Mouse (Mus musculus) midbrain, embryonic 15.5 days (tissue): ENCODE data around the gene Gse1. TPM values are rescaled to one million over a fixed set of nuclear protein-coding genes. Genes with fewer than 3 reads are reported as not detected.
"Not testable (repeated sequence)": the region's sequence is repeated elsewhere in the genome, so short reads cannot be mapped to it uniquely, and the experiment has no call there.

Experiments used
- ATAC-seq: fragments of 200-750 bp; cut with Nextera tagmentation; replicated peaks from 2 replicates; pipeline ENCODE4 v1.8.0; 2017; ENCODE audit warnings: moderate TSS enrichment
- H3K27ac ChIP-seq: fragments of 300-500 bp; sonication (generic); 2 replicates; pipeline ENCODE4 v1.5.1; 2015; ENCODE audit warnings: mild to moderate bottlenecking, inconsistent platforms
- H3K27me3 ChIP-seq: fragments of 300-500 bp; sonication (generic); replicated peaks from 2 replicates; pipeline ENCODE4 v1.6.1; 2015; ENCODE audit warnings: inconsistent platforms
- H3K36me3 ChIP-seq: fragments of 300-500 bp; sonication (generic); replicated peaks from 2 replicates; pipeline ENCODE4 v1.6.1; 2015; ENCODE audit warnings: inconsistent platforms
- H3K4me1 ChIP-seq: fragments of 300-500 bp; sonication (generic); 2 replicates; pipeline ENCODE4 v1.6.1; 2015; ENCODE audit warnings: inconsistent platforms
- H3K4me2 ChIP-seq: fragments of 300-500 bp; sonication (generic); 2 replicates; pipeline ENCODE4 v1.6.1; 2015; ENCODE audit warnings: inconsistent platforms, mild to moderate bottlenecking, moderate library complexity
- H3K4me3 ChIP-seq: fragments of 300-500 bp; sonication (generic); 2 replicates; pipeline ENCODE4 v1.5.1; 2015; ENCODE audit warnings: mild to moderate bottlenecking, inconsistent platforms
- H3K9ac ChIP-seq: fragments of 300-500 bp; sonication (generic); 2 replicates; pipeline ENCODE4 v1.6.1; 2015; ENCODE audit warnings: mild to moderate bottlenecking, inconsistent platforms
- H3K9me3 ChIP-seq: fragments of 300-500 bp; sonication (generic); 2 replicates; pipeline ENCODE4 v1.6.1; 2016; ENCODE audit warnings: inconsistent platforms
- WGBS: fragments of 180-500 bp; shearing (Covaris S2); methylation state at CpG from one replicate; pipeline ENCODE4 v1.1.7; 2015; ENCODE audit warnings: mixed read lengths; 5-methylcytosine and 5-hydroxymethylcytosine counted together
- polyA plus RNA-seq: library from polyadenylated mRNA; unstranded; fragments of >200 nt; fragmentation: Nextera tagmentation; extraction: Ambion mirVana; gene quantifications from 2 replicates; pipeline ENCODE4 v1.2.1, GENCODE M21; 2015

Gse1 gene
- polyA plus RNA-seq, 1 experiment from 2014 or later = 21.2 TPM

DNA sequence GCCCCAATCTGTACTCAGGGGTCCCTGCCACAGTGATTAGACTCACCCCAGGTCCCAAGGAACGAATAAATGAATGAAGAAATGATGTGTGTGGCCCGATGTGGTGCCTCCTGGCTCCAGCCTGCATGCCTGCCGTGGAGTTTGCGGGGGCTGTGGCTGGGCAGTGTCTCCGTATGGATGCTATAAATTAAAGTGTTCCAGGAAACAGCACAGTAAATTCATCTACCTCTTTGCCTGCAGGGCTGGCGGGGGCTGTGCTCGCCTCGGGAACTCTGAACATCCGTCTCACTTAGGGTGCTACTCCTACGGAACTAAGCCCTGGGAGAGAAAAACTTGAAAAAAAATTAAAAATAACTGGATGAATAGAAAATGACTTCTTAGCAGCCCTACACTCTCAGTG is 123.8 kb downstream of the Gse1 start:
- Histone ChIP-seq H3K4me2 (no peak overlapping the region), H3K27ac (no peak overlapping the region), H3K4me3 (no peak overlapping the region), H3K36me3 (no peaks in the 10 kb centered on the region), H3K27me3 (no peaks in the 10 kb centered on the region), H3K4me1 (peaks cover 58% of the 10 kb centered on the region), H3K9ac (no peak overlapping the region), H3K9me3 (no peaks in the 10 kb centered on the region)
- no peak for ATAC-seq
- WGBS = 60% methylated on average over 10 of the region's 10 CpGs

DNA sequence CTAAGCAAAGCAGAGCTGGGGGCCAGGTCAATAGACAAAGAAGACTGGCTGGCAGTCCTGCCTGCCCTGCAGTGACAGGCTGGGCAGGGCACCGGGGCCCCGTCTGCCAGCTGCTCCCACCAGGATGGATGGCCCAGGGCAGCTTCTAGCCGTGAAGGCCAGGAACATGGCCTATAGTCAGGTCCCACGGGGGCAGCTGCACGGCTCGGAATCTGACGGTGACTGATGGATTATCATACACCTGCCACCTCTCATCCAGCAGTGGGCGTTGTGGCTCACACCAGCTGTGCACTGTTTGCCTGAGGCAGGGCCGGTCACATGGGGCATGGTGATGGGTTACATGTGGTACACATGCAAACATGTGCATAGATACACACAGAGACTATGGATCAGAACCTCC is 127.8 kb downstream of the Gse1 start:
- WGBS = 28% methylated on average over 9 of the region's 9 CpGs
- H3K9ac ChIP-seq = no peak overlapping the region
- H3K36me3 ChIP-seq = no peaks in the 10 kb centered on the region
- no peaks in the 10 kb centered on the region for H3K9me3 ChIP-seq
- no peaks in the 10 kb centered on the region for H3K27me3 ChIP-seq
- H3K4me2 ChIP-seq = no peak overlapping the region
- H3K4me1 ChIP-seq = peaks cover 31% of the 10 kb centered on the region
- ATAC-seq = no peak
- no peak overlapping the region for H3K4me3 ChIP-seq
- no peak overlapping the region for H3K27ac ChIP-seq

DNA sequence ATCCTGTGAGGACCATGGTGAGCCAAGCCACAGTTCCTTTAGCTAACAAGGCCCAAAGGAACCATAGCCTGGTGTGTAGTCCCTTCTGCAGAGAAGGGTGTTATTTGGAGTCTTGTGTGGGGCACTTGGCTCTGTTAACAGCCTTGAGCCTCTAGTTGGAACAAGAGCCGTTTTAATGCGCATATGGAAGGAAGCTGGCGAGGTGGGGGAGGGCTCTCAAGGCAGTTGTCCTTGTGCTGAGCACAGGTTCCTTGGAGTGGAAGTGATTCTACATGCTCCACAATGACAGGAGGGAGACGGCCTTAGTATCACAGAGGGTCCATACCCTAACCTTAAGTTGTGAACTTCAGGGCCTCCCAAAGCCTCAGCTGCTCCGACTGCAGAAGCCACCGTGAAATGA is 129.2 kb downstream of the Gse1 start:
- H3K4me3 ChIP-seq = no peak overlapping the region
- H3K27me3 ChIP-seq = no peaks in the 10 kb centered on the region
- no peak overlapping the region for H3K27ac ChIP-seq
- no peak for ATAC-seq
- H3K9me3 ChIP-seq = no peaks in the 10 kb centered on the region
- H3K4me1 ChIP-seq = peaks cover 23% of the 10 kb centered on the region
- H3K4me2 ChIP-seq = no peak overlapping the region
- no peak overlapping the region for H3K9ac ChIP-seq
- 63% methylated on average over 6 of the region's 6 CpGs for WGBS
- no peaks in the 10 kb centered on the region for H3K36me3 ChIP-seq

DNA sequence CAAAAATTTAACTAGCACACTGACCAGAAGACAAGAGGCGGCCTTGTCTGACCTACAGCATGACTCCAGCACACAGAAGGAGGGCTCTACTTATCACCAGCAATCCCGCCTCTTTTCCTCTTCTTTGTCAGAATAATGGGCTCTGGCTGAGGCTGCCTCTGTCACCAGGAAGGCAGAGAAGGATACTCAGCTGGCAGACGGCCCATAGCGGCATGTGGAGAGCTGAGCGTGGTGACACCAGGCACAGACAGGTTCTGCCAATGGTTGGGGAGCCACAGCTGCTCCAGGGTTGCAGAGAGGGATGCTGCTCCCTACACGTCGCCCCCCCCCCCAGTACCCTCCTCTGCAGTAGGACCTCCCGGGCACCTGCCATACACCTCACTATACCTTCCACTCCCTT is 133.0 kb downstream of the Gse1 start:
- Histone ChIP-seq H3K4me2 (no peak overlapping the region), H3K4me3 (no peak overlapping the region), H3K36me3 (no peaks in the 10 kb centered on the region), H3K27ac (no peak overlapping the region; the same call in 1 of the 2 replicates), H3K9me3 (no peaks in the 10 kb centered on the region), H3K27me3 (no peaks in the 10 kb centered on the region), H3K9ac (no peak overlapping the region), H3K4me1 (peaks cover 6% of the 10 kb centered on the region; the same call in 1 of the 2 replicates)
- ATAC-seq = no peak
- 71% methylated on average over 8 of the region's 8 CpGs for WGBS

DNA sequence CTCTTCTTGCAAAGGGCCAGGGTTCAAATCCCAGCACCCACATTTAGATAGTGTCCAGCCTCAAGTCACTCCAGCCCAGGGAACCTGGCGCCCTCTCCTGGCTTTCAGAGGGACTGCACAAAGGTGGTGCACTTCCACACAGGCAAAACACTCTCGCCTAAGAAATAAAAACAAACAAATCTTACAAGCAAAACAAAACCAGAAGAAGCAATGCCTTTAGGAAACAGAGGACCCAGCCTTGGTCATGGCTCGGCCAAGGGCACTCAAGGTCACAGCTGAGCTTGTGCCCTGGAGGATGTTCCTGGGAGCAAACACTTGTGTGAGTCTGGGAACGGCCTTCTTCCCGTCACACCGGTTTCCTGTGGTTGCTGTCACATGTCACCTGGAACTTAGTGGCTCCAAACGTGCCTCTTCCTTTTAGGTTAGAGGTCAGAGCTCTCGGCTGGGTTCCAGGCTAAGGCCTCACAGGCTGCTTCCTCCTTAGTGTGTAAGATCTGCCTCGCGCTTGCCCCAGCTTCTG is 135.4 kb downstream of the Gse1 start:
- Histone ChIP-seq H3K4me1 (peaks cover 9% of the 10 kb centered on the region), H3K36me3 (no peaks in the 10 kb centered on the region), H3K27ac (no peak overlapping the region), H3K4me2 (no peak overlapping the region), H3K4me3 (no peak overlapping the region), H3K9ac (no peak overlapping the region), H3K27me3 (no peaks in the 10 kb centered on the region), H3K9me3 (no peaks in the 10 kb centered on the region)
- ATAC-seq = no peak
- WGBS = 64% methylated on average over 10 of the region's 10 CpGs

DNA sequence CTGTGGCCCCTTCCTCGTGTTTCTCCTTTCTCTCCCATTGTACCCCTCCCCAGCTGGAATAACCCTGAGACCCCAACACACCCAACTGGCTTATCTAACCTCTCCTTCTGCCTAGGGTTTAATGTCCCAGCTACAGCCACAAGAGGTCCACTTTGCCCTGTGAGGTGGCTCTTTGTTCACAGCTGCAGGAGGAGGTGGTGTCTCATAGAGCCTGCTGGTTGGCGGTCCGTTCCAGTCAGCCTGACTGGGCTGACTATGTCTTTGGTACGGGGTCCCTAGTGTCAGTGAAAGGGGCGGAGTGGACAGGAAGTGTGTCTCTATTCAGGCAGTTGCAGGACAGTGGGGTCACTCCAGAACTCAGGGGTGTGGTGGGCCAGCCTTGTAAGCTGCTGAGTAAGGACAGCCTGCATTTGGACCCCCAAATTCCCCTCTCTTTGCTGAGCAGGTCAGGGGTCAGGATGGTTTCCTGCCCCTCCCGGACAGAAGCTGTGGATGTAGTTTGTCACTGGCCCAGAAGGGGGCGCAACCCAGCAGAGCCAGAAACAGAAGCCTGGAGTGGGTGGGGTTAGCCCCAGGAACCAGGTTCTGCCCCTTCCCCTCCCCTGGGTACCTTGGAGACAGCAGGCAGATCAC is 136.0 kb downstream of the Gse1 start:
- no peak overlapping the region for H3K4me2 ChIP-seq
- no peak overlapping the region for H3K9ac ChIP-seq
- no peak for ATAC-seq
- no peak overlapping the region for H3K27ac ChIP-seq
- 40% methylated on average over 7 of the region's 7 CpGs for WGBS
- H3K9me3 ChIP-seq = no peaks in the 10 kb centered on the region
- H3K27me3 ChIP-seq = no peaks in the 10 kb centered on the region
- H3K4me3 ChIP-seq = no peak overlapping the region
- H3K36me3 ChIP-seq = no peaks in the 10 kb centered on the region
- H3K4me1 ChIP-seq = peaks cover 12% of the 10 kb centered on the region

DNA sequence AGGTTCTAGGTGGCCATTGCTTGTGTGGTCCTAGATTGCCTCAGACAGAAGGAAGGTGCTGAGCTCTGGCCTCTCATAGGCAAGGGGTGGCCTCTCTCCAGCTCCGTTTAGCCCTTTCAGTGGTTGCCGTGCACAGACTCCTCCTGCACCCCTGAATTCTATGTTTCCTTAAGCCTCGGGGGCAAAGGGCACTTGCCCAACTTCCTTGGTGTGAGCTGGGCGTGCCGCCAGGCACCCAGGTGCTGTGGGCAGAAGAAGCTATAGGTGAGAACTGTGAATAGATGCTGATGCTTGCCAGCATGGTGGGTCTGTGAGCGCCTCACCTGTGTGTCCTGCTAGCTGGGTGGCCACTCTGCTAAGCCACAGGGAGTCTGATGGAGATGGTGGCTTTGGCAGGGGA is 138.6 kb downstream of the Gse1 start:
- ATAC-seq = no peak
- Histone ChIP-seq H3K9ac (no peak overlapping the region), H3K27me3 (no peaks in the 10 kb centered on the region), H3K4me2 (no peak overlapping the region), H3K27ac (no peak overlapping the region), H3K9me3 (no peaks in the 10 kb centered on the region), H3K36me3 (no peaks in the 10 kb centered on the region), H3K4me1 (peaks cover 12% of the 10 kb centered on the region), H3K4me3 (no peak overlapping the region)
- WGBS = 84% methylated on average over 6 of the region's 6 CpGs

DNA sequence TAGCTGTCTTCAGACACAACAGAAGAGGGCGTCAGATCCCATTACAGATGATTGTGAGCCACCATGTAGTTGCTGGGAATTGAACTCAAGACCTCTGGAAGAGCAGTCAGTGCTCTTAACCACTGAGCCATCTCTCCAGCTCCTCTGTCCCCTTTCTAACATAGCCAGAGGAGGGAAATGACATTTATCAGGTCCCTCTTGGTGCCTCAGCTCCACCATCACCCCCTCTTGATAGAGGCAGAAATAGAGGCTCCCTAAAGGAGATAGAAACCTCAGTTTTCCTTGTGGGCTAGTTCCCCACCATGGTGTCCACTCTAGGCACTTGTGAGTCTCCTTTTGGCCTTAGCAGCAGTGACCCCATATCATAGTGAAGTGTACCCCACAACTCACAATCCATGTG is 139.9 kb downstream of the Gse1 start:
- not testable (repeated sequence) for H3K4me2 ChIP-seq, H3K36me3 ChIP-seq, H3K4me3 ChIP-seq, ATAC-seq, H3K9me3 ChIP-seq, H3K9ac ChIP-seq, H3K27me3 ChIP-seq
- WGBS = 85% methylated on average over 1 of the region's 1 CpGs
- peaks cover 12% of the 10 kb centered on the region for H3K4me1 ChIP-seq
- H3K27ac ChIP-seq = peak overlapping the region; percentile 41; the same call in 1 of the 2 replicates

DNA sequence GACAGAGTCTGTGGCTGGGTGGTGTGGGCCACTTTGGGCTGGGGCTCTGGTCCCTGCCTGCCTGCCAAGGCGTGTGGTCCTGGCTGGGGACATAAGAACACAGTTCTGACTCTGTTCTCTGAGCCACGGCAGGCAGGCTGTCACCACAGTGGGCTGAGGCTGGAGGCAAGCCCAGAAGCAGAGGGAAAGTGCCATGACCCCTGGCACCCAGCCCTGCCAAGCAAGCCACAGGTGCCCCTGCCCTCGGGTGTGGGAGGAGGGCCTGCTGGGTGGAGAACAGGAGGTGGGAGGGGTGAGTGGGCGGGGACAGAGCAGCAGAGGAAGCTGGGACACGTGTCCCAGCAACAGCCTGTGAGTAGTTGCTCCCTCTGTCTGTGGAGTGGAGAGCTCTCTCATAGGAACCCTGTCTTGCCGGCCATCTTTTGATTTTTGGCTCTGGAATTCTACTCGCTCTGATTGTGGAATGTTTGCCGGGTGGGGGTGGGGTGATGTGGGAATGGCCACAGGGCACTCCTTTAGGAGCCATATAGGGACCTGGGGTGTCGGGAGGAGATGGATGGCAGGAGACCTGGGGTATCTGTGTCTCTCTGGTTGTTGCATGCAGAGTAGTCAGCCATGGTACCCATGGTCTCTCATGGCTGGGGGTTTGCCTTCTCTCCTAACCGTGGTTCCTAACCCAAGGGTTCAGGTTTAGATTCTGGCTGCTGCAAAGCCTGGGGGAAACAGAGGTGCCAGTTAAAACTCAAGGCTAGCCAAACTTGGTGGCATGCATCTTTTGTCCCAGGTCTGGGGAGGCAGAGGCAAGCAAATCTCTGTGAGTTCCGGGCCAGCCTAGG is 140.8 kb downstream of the Gse1 start:
- WGBS = 31% methylated on average over 11 of the region's 11 CpGs
- Histone ChIP-seq H3K27me3 (no peaks in the 10 kb centered on the region), H3K4me3 (no peak overlapping the region)

DNA sequence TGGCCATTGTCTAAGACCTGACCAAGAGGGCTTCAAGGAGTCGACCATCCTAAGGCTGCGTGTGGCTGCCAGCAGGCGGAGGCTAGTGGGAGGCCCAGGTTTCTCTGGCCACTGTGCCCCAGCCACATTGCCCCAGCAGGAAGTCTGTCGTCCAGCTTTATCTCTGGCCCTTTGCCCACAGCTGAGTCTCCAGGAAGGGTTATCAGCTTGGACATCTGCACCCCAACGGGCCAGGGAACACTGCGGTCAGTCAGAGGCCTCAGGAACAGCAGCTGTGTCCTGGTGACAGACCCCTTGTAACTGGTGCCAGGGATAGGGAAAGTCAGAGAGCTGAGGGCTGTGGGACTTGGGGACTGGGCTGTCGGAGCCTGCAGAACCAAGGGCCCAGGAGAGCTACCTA is 141.7 kb downstream of the Gse1 start:
- Histone ChIP-seq H3K27me3 (no peaks in the 10 kb centered on the region), H3K36me3 (no peaks in the 10 kb centered on the region), H3K4me1 (peaks cover 17% of the 10 kb centered on the region), H3K9me3 (no peaks in the 10 kb centered on the region), H3K9ac (no peak overlapping the region), H3K4me3 (no peak overlapping the region), H3K27ac (no peak overlapping the region), H3K4me2 (no peak overlapping the region)
- ATAC-seq = no peak
- WGBS = 51% methylated on average over 7 of the region's 7 CpGs

More for the DNA sequence above, 140.8 kb downstream of the Gse1 start:
- H3K27ac ChIP-seq = peak overlapping the region; percentile 41
- H3K4me2 ChIP-seq = no peak overlapping the region
- H3K9me3 ChIP-seq = no peaks in the 10 kb centered on the region
- ATAC-seq = peak; percentile 64; the same call in 1 of the 2 replicates
- no peaks in the 10 kb centered on the region for H3K36me3 ChIP-seq
- no peak overlapping the region for H3K9ac ChIP-seq
- peaks cover 13% of the 10 kb centered on the region for H3K4me1 ChIP-seq

DNA sequence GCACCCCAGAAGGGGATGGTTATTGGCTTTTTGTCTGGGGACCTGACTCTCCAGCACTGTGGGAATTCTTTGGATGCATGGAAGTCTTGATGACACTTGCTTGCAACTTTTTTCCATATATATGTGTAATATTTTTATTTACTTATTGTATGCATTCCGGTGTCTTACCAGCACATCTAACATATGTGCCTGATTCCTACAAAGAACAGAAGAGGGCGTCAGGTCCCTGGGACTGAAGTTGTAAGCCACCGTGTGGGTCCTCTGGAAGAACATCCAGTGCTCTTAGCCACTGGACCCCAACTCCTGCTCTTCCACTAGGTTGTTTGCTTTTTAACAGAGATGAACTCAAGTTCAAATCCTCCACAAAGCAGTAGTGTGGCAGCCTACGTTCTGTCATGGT is 142.2 kb downstream of the Gse1 start:
- Histone ChIP-seq H3K27ac (no peak overlapping the region), H3K9me3 (no peaks in the 10 kb centered on the region), H3K27me3 (no peaks in the 10 kb centered on the region), H3K36me3 (no peaks in the 10 kb centered on the region), H3K4me3 (no peak overlapping the region), H3K4me2 (no peak overlapping the region), H3K9ac (no peak overlapping the region), H3K4me1 (peaks cover 17% of the 10 kb centered on the region)
- WGBS = 69% methylated on average over 4 of the region's 4 CpGs
- ATAC-seq = no peak

DNA sequence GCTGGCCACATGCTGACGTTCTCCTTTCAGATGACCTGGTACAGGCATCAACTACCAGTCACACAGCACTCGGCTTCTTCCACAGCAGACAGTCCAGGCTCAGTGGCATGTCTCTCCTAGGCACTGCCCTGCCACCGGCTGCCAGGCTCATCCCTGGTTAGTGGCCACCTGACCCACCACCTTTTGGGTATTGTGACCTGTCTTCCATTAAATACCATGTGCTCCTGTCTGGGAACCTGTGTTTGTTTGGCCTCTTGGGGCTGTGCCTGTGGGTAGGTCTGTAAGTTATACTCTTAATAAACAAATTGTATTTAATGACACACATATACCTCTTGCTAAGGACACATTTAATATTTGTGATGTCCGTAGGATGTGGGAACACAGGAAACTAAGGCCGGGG is 142.9 kb downstream of the Gse1 start:
- peaks cover 20% of the 10 kb centered on the region for H3K4me1 ChIP-seq
- H3K27ac ChIP-seq = no peak overlapping the region
- no peak overlapping the region for H3K9ac ChIP-seq
- no peaks in the 10 kb centered on the region for H3K9me3 ChIP-seq
- no peak overlapping the region for H3K4me3 ChIP-seq
- H3K36me3 ChIP-seq = no peaks in the 10 kb centered on the region
- H3K4me2 ChIP-seq = no peak overlapping the region
- H3K27me3 ChIP-seq = no peaks in the 10 kb centered on the region
- ATAC-seq = no peak
- 82% methylated on average over 5 of the region's 5 CpGs for WGBS
